Mouse (Mus musculus) C2C12 (cell line): ENCODE measurements at regions not wholly inside any gene's neighbourhood (a gene's known extent, or its start where the extent isn't known, plus 50 kb on each side); places are given as distances from the start of the nearest gene placed in this dataset.

ENCODE experiments used
- H3K27me3 ChIP-seq: one replicate; pipeline ENCODE4 v1.6.1; 2011; ENCODE audit not compliant: control insufficient read depth, insufficient read depth, insufficient read length
- H3K36me3 ChIP-seq: one replicate; pipeline ENCODE4 v1.6.1; 2011; ENCODE audit not compliant: control insufficient read depth, insufficient read depth
- H3K4me3 ChIP-seq: one replicate; pipeline ENCODE4 v1.5.1; 2011; ENCODE audit warnings: mild to moderate bottlenecking, control low read depth; ENCODE audit not compliant: poor library complexity, insufficient read depth, severe bottlenecking
- H3K79me2 ChIP-seq: one replicate; pipeline ENCODE4 v1.6.1; 2011; ENCODE audit not compliant: control insufficient read depth, insufficient read depth
- H3K79me3 ChIP-seq: one replicate; pipeline ENCODE4 v1.6.1; 2011; ENCODE audit warnings: low read depth, control low read depth
- H3ac ChIP-seq: one replicate; pipeline ENCODE3; 2011; ENCODE audit warnings: low read depth; ENCODE audit not compliant: control insufficient read depth, insufficient read length
- CEBPB ChIP-seq: IDR thresholded peaks from one replicate; pipeline ENCODE4 v1.6.1; 2011; ENCODE audit warnings: low read depth, mild to moderate bottlenecking, control low read depth, moderate library complexity
- CTCF ChIP-seq: IDR thresholded peaks from one replicate; pipeline ENCODE4 v1.5.1; 2011; ENCODE audit not compliant: control insufficient read depth, insufficient read depth, insufficient read length
- FOSL1 ChIP-seq: IDR thresholded peaks from one replicate; pipeline ENCODE4 v1.8.0; 2011; ENCODE audit warnings: mild to moderate bottlenecking, low read length; ENCODE audit not compliant: poor library complexity, insufficient read depth, severe bottlenecking
- MAX ChIP-seq: IDR thresholded peaks from one replicate; pipeline ENCODE4 v1.6.1; 2011; ENCODE audit warnings: mild to moderate bottlenecking, control low read depth
- MYOD1 ChIP-seq: IDR thresholded peaks from one replicate; pipeline ENCODE4 v1.6.1; 2011; ENCODE audit warnings: low read depth; ENCODE audit not compliant: control insufficient read depth, insufficient read length
- MYOG ChIP-seq: IDR thresholded peaks from one replicate; pipeline ENCODE4 v1.6.1; 2011; ENCODE audit not compliant: control insufficient read depth, insufficient read length; ENCODE audit errors: extremely low read depth
- USF1 ChIP-seq: IDR thresholded peaks from one replicate; pipeline ENCODE4 v1.6.1; 2011; ENCODE audit warnings: low read depth, mild to moderate bottlenecking, control low read depth, moderate library complexity

DNA sequence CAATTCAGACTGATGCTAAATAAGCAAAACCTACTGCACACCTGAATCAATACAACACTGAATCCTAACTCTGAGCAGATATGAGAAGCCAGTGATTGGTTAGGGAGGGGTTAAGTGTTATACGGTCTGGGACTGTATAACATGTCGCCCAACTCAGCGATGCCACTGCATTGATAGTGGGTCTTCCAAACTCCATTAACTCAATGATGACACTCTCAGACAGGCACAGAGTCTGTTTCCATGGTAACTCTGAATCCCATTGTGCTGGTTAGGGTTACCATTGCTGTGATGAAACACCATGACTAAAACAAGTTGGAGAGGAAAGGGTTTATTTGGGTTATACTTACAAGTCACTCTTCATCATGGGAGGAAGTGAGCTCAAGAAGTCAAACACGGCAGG is 424.5 kb downstream of the Cbln4 start:
- Histone ChIP-seq H3K4me3 (no peak overlapping the region), H3ac (no peak overlapping the region), H3K79me2 (no peaks in the 10 kb centered on the region), H3K36me3 (no peaks in the 10 kb centered on the region), H3K27me3 (no peaks in the 10 kb centered on the region), H3K79me3 (no peaks in the 10 kb centered on the region)
- TF ChIP-seq CEBPB (no peak), CTCF (no peak), USF1 (no peak), MAX (no peak), MYOG (no peak), MYOD1 (no peak), FOSL1 (no peak)

DNA sequence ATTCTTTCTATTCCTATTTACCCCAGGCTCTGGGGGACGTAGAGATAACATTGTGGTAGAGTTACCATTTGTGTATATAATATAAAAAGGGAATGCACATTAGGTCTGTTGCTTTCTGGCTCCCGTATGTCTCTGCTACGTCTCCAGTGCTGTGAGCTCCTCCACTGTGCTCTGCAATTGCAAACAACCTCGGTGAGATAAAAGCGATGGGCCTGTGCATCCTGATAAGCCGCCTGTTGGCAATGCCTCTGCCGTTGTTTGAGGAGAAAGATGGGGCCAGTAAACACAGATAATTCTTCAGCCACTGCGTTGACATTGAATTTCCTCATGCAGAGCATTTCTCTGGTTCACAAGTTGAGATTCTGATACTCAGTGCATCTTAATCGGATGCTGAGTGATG is 424.9 kb downstream of the Cbln4 start:
- no peak for TF ChIP-seq MYOG
- no peak for TF ChIP-seq MYOD1
- no peak for TF ChIP-seq USF1

DNA sequence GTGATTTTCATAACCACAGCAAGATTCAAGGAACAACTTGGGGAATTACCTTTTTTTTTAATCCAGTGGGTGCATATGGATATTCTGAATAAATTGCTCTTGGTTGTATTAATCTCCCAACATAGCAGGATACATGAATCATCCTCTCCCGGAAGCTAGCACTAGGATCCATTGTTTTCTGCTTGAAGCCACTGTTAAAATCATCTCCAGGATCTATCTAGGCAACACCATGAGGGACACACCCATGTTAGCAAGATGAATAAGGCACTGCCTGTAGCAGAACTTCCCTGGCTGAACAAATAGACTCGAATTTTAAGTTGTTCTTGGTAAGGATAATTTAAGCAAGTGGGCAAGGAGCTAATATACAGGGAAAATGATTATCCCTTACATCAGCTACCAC is 427.8 kb downstream of the Cbln4 start:
- TF ChIP-seq FOSL1 (no peak), CTCF (no peak), MAX (no peak), CEBPB (no peak)
- Histone ChIP-seq H3K4me3 (no peak overlapping the region), H3ac (no peak overlapping the region), H3K27me3 (no peaks in the 10 kb centered on the region), H3K79me2 (no peaks in the 10 kb centered on the region), H3K79me3 (no peaks in the 10 kb centered on the region), H3K36me3 (no peaks in the 10 kb centered on the region)

More for the DNA sequence above, 424.9 kb downstream of the Cbln4 start:
- no peak overlapping the region for H3ac ChIP-seq
- no peaks in the 10 kb centered on the region for H3K79me3 ChIP-seq
- H3K4me3 ChIP-seq: no peak overlapping the region
- no peaks in the 10 kb centered on the region for H3K79me2 ChIP-seq
- no peaks in the 10 kb centered on the region for H3K27me3 ChIP-seq
- no peaks in the 10 kb centered on the region for H3K36me3 ChIP-seq

DNA sequence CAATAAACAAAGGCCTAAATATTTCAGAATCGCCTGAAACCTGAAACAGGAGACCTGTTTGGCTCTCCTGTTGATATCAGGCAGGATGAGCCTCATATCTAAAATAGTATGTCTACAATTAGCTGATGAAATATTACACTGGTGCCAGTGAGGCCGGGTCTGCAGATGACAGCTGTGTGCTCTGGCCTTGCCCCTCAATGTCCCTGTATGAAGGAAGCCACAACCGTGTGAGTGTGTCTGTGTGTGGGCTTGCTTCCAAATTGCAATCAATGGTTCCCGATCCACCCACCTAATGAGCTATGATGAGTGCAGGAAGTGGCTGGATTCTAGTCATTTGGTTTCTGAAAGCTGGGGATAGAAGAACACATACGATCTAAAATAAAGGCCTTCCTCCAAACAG is 438.2 kb downstream of the Cbln4 start:
- no peaks in the 10 kb centered on the region for H3K36me3 ChIP-seq
- TF ChIP-seq MYOD1 (peak; percentile 39), USF1 (no peak)
- H3K4me3 ChIP-seq: no peak overlapping the region
- no peaks in the 10 kb centered on the region for H3K27me3 ChIP-seq
- no peak overlapping the region for H3ac ChIP-seq
- H3K79me3 ChIP-seq: no peaks in the 10 kb centered on the region
- no peaks in the 10 kb centered on the region for H3K79me2 ChIP-seq

DNA sequence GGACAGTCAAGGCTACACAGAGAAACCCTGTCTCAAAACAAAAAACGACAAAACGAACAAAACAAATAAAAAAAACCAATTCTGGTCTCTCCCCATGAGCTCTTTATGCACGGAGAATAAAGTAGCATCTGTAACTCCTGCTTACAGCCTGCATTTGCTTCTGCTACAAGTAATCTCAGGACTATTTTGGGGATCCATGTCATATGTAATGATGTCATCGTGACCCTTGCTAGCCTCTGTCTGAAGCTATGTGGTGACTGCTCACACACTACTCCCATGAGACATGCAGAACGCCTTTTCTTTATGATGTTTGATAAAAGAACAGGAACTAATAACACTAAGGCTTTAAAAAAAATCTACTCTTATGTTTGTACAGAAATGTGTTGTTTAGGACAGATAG is 448.0 kb downstream of the Cbln4 start:
- no peak overlapping the region for H3ac ChIP-seq
- TF ChIP-seq CEBPB (no peak), USF1 (no peak), CTCF (no peak), FOSL1 (no peak), MYOG (no peak), MYOD1 (no peak), MAX (no peak)
- no peak overlapping the region for H3K4me3 ChIP-seq
- no peaks in the 10 kb centered on the region for H3K79me2 ChIP-seq
- H3K79me3 ChIP-seq: no peaks in the 10 kb centered on the region
- H3K36me3 ChIP-seq: no peaks in the 10 kb centered on the region
- H3K27me3 ChIP-seq: no peaks in the 10 kb centered on the region

DNA sequence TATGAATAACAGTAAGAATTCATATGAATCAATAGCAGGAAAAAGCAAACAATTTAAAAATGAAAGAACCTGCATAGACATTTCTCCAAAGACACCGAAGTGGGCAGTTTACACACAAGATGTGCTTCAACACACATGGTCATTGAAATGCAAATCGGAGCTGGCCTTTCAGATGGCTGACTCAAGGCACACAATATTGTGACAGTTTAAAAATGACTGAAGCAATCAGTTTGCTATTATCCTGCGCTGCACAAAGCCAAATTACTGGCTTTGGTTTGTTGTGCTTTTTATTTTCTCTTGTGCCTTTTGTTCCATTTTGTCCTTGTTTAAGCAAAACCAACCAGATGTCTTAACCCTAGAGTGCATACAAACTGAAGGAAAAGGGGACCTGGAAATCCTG is 449.4 kb downstream of the Cbln4 start:
- Histone ChIP-seq H3K4me3 (no peak overlapping the region), H3K36me3 (no peaks in the 10 kb centered on the region), H3K79me2 (no peaks in the 10 kb centered on the region), H3K79me3 (no peaks in the 10 kb centered on the region), H3ac (no peak overlapping the region), H3K27me3 (no peaks in the 10 kb centered on the region)
- TF ChIP-seq MAX: no peak
- no peak for TF ChIP-seq MYOD1
- no peak for TF ChIP-seq MYOG
- TF ChIP-seq CTCF: no peak
- TF ChIP-seq FOSL1: no peak
- no peak for TF ChIP-seq USF1
- TF ChIP-seq CEBPB: no peak

DNA sequence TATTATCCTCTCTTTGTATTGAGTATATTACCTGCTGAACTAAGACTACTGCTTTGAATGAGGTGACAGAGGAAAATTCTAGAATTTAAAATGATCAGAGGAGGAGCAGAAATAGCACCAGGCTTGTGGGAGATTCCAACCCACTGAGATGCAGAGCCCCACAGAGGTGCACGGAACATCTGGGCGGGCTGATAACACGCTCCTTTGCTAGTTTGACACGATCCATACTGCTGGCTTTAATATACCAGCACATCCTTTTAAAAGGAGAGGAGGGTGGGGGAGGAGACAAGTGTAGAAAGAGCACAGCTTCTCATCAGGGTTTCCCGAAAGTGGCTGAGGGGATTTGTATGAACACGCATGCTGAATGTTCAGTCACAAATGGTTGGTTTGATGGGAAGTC is 451.0 kb downstream of the Cbln4 start:
- TF ChIP-seq USF1 (no peak), CTCF (no peak), CEBPB (no peak), MYOD1 (no peak), MYOG (no peak), MAX (no peak), FOSL1 (no peak)
- Histone ChIP-seq H3K27me3 (no peaks in the 10 kb centered on the region), H3K79me3 (no peaks in the 10 kb centered on the region)

More for the DNA sequence above, 451.0 kb downstream of the Cbln4 start:
- H3K36me3 ChIP-seq: no peaks in the 10 kb centered on the region
- H3ac ChIP-seq: no peak overlapping the region
- no peaks in the 10 kb centered on the region for H3K79me2 ChIP-seq
- H3K4me3 ChIP-seq: no peak overlapping the region
